Mouse (Mus musculus) testis, adult 2 months (tissue): ENCODE measurements around the gene Tnfsf13.

Experiments
- CTCF ChIP-seq: fragments of 200-500 bp; IDR thresholded peaks from 2 replicates; pipeline ENCODE4 v1.5.1; 2012; ENCODE audit warnings: low read depth, mild to moderate bottlenecking, inconsistent platforms, low read length, moderate library complexity; ENCODE audit not compliant: control insufficient read depth, insufficient read depth, insufficient replicate concordance
- POLR2A ChIP-seq: fragments of 200-500 bp; IDR thresholded peaks from 2 replicates; pipeline ENCODE4 v1.6.1; 2012; ENCODE audit warnings: low read depth, mild to moderate bottlenecking, inconsistent platforms, low read length, moderate library complexity; ENCODE audit not compliant: control insufficient read depth

- TF ChIP-seq CTCF, result no peak
- no peak for TF ChIP-seq POLR2A
Observed at GRCm38 (mm10) chr11:69711082-69711481, 25.5 kb upstream of the Tnfsf13 start.
